Mouse (Mus musculus): ENCODE results near the gene Megf8. TPM values are rescaled to one million over a fixed set of nuclear protein-coding genes. Genes with fewer than 3 reads are reported as not detected.

The Megf8 gene
- total and polyA plus RNA-seq, 2 experiments: 1.5 to 5.1 TPM

DNA sequence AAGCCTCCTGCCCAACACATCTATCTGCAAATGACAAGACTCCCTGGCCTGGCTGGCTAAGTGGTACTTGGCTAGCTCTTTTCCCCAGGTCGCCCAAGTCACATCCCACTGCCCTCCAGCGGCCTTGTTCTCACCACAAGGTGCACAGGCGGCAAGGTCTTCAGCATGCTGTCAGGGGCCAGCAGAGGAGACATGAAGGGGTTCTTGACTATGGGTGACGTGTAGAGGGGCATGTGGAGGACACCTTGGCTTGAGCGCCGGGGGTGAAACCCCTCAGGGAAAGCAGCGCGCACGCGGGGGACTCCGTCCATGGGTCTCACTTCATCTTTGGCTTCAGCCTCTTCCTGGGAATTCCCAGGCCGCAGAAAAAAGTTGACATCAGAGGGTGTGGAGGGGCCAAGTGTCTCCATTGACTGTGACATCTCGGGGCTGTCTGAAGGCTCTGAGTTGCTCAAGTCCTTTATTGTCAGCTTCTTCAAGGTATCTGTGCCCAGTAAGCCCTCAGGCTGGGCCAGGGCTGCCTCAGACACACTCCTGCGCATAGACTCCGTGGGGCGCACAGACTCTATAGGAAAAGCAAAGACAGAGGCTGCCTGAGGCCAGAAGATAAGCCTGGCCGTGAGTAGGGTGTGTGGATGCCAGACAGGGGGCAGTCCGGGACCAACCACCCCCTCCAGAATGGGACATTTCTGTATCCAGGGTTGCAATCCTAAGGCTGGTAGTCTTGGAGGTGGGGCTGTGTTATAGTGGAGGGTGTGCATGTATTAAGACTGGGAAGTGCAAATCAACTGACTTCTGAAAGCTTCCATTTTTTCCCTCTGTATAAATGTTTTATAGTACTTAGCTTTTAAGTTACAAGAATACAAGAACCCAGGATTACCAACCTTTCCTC, 63.7 kb downstream of the Megf8 start:
- Histone ChIP-seq H3K27me3 (ENCODE audit: control insufficient read depth, insufficient read depth, low read length) (no peaks in the 10 kb centered on the region), H3K4me1 (ENCODE audit: control insufficient read depth, insufficient read depth, low read length) (peaks cover 2% of the 10 kb centered on the region; the same call in 1 of the 2 replicates), H3K27ac (replicated peaks; ENCODE audit: insufficient read depth, low read depth, low read length) (no peak overlapping the region), H3K9ac (ENCODE audit: low read depth, low read length) (no peak overlapping the region), H3K79me2 (ENCODE audit: control insufficient read depth, insufficient read depth, low read length) (no peaks in the 10 kb centered on the region), H3K36me3 (ENCODE audit: control insufficient read depth, insufficient read depth, low read length) (peaks cover 16% of the 10 kb centered on the region; the same call in 1 of the 2 replicates), H3K4me3 (ENCODE audit: insufficient read depth, low read depth, low read length) (no peak overlapping the region)
- TF ChIP-seq CTCF (IDR thresholded peaks at IDR 0.05; ENCODE audit: low read depth, low read length) (no peak), POLR2A (IDR thresholded peaks at IDR 0.05; ENCODE audit: extremely low read depth, insufficient read depth, low read length) (no peak)
- DNase-seq (ENCODE audit: extremely low read depth, low read depth, low spot score): no peak
- 85% methylated on average over 18 of the region's 18 CpGs for WGBS

DNA sequence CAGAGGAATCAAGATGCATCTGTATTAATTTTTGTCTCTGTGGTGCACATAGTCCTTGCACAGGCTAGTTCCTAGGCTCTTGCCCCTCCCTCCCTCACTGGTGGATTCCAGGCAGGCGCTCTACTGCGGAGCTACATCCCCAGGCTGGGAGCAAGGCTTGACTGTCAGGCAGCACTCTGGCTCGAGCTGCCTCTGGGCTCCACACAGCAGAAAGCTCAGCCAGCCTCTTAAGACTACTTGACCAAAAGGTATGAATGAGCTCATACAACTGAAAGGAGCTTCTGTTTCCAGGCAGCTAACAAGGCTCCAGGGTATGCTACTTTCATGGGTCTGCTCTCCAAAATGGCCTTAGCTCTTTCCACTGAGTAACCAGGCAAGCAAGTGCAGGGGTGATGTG, 64.3 kb downstream of the Megf8 start:
- no peak overlapping the region for H3K27ac ChIP-seq (replicated peaks; ENCODE audit: insufficient read depth, low read depth, low read length)
- peaks cover 7% of the 10 kb centered on the region; the same call in 1 of the 2 replicates for H3K4me1 ChIP-seq (ENCODE audit: control insufficient read depth, insufficient read depth, low read length)
- 94% methylated on average over 3 of the region's 3 CpGs for WGBS
- no peaks in the 10 kb centered on the region for H3K27me3 ChIP-seq (ENCODE audit: control insufficient read depth, insufficient read depth, low read length)
- no peak overlapping the region for H3K4me3 ChIP-seq (ENCODE audit: insufficient read depth, low read depth, low read length)
- peaks cover 16% of the 10 kb centered on the region; the same call in 1 of the 2 replicates for H3K36me3 ChIP-seq (ENCODE audit: control insufficient read depth, insufficient read depth, low read length)
- DNase-seq (ENCODE audit: extremely low read depth, low read depth, low spot score): no peak
- H3K9ac ChIP-seq (ENCODE audit: low read depth, low read length): no peak overlapping the region
- no peaks in the 10 kb centered on the region for H3K79me2 ChIP-seq (ENCODE audit: control insufficient read depth, insufficient read depth, low read length)
- TF ChIP-seq CTCF (IDR thresholded peaks at IDR 0.05; ENCODE audit: low read depth, low read length) (no peak), POLR2A (IDR thresholded peaks at IDR 0.05; ENCODE audit: extremely low read depth, insufficient read depth, low read length) (no peak)

GRCm38 (mm10) chr7:25382541-25382940, 65.6 kb downstream of the Megf8 start:
- no peak for DNase-seq (ENCODE audit: extremely low read depth, low read depth, low spot score)
- Histone ChIP-seq H3K4me1 (ENCODE audit: control insufficient read depth, insufficient read depth, low read length) (peaks cover 13% of the 10 kb centered on the region; the same call in 1 of the 2 replicates), H3K79me2 (ENCODE audit: control insufficient read depth, insufficient read depth, low read length) (no peaks in the 10 kb centered on the region), H3K27me3 (ENCODE audit: control insufficient read depth, insufficient read depth, low read length) (no peaks in the 10 kb centered on the region), H3K27ac (replicated peaks; ENCODE audit: insufficient read depth, low read depth, low read length) (no peak overlapping the region), H3K9ac (ENCODE audit: low read depth, low read length) (no peak overlapping the region), H3K36me3 (ENCODE audit: control insufficient read depth, insufficient read depth, low read length) (peaks cover 21% of the 10 kb centered on the region), H3K4me3 (ENCODE audit: insufficient read depth, low read depth, low read length) (no peak overlapping the region)
- TF ChIP-seq POLR2A (IDR thresholded peaks at IDR 0.05; ENCODE audit: extremely low read depth, insufficient read depth, low read length) (no peak), CTCF (IDR thresholded peaks at IDR 0.05; ENCODE audit: low read depth, low read length) (no peak)

DNA sequence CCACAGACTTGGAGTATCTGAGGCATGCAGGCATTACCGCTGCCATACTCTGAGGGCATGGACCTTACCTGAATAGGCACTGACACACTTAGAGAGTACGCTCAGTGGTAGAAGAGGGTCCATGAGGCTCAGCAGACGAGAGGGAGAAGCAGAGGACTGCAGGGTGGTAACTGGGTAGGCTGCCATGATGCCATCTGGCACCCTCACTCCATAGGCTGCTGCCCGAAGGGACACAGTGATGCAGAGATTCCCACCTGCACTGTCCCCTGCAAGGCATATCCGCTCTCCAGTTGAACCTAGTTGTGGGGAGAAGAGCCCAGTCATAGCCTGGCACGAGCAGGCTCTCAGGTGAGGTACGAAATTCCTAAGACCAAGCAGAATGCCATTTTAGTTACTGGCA, 66.4 kb downstream of the Megf8 start:
- H3K27me3 ChIP-seq (ENCODE audit: control insufficient read depth, insufficient read depth, low read length): no peaks in the 10 kb centered on the region
- DNase-seq (ENCODE audit: extremely low read depth, low read depth, low spot score): no peak
- no peak for TF ChIP-seq CTCF (IDR thresholded peaks at IDR 0.05; ENCODE audit: low read depth, low read length)
- no peak for TF ChIP-seq POLR2A (IDR thresholded peaks at IDR 0.05; ENCODE audit: extremely low read depth, insufficient read depth, low read length)
- H3K36me3 ChIP-seq (ENCODE audit: control insufficient read depth, insufficient read depth, low read length): peaks cover 26% of the 10 kb centered on the region
- H3K4me1 ChIP-seq (ENCODE audit: control insufficient read depth, insufficient read depth, low read length): peaks cover 13% of the 10 kb centered on the region; the same call in 1 of the 2 replicates
- H3K4me3 ChIP-seq (ENCODE audit: insufficient read depth, low read depth, low read length): no peak overlapping the region
- WGBS: 98% methylated on average over 7 of the region's 7 CpGs
- no peak overlapping the region for H3K27ac ChIP-seq (replicated peaks; ENCODE audit: insufficient read depth, low read depth, low read length)
- no peaks in the 10 kb centered on the region for H3K79me2 ChIP-seq (ENCODE audit: control insufficient read depth, insufficient read depth, low read length)
- H3K9ac ChIP-seq (ENCODE audit: low read depth, low read length): no peak overlapping the region

GRCm38 (mm10) chr7:25383891-25384290, 66.9 kb downstream of the Megf8 start:
- TF ChIP-seq POLR2A (IDR thresholded peaks at IDR 0.05; ENCODE audit: extremely low read depth, insufficient read depth, low read length) (no peak), CTCF (IDR thresholded peaks at IDR 0.05; ENCODE audit: low read depth, low read length) (no peak)
- DNase-seq (ENCODE audit: extremely low read depth, low read depth, low spot score): no peak
- no peaks in the 10 kb centered on the region for H3K79me2 ChIP-seq (ENCODE audit: control insufficient read depth, insufficient read depth, low read length)
- no peak overlapping the region for H3K4me3 ChIP-seq (ENCODE audit: insufficient read depth, low read depth, low read length)
- H3K27ac ChIP-seq (replicated peaks; ENCODE audit: insufficient read depth, low read depth, low read length): no peak overlapping the region
- 93% methylated on average over 4 of the region's 4 CpGs for WGBS
- H3K9ac ChIP-seq (ENCODE audit: low read depth, low read length): no peak overlapping the region
- H3K4me1 ChIP-seq (ENCODE audit: control insufficient read depth, insufficient read depth, low read length): peaks cover 13% of the 10 kb centered on the region; the same call in 1 of the 2 replicates
- peaks cover 26% of the 10 kb centered on the region for H3K36me3 ChIP-seq (ENCODE audit: control insufficient read depth, insufficient read depth, low read length)
- H3K27me3 ChIP-seq (ENCODE audit: control insufficient read depth, insufficient read depth, low read length): no peaks in the 10 kb centered on the region

GRCm38 (mm10) chr7:25384318-25384717, 67.4 kb downstream of the Megf8 start:
- no peak overlapping the region for H3K4me3 ChIP-seq (ENCODE audit: insufficient read depth, low read depth, low read length)
- WGBS: 97% methylated on average over 13 of the region's 13 CpGs
- peaks cover 26% of the 10 kb centered on the region for H3K36me3 ChIP-seq (ENCODE audit: control insufficient read depth, insufficient read depth, low read length)
- DNase-seq (ENCODE audit: extremely low read depth, low read depth, low spot score): no peak
- no peaks in the 10 kb centered on the region for H3K79me2 ChIP-seq (ENCODE audit: control insufficient read depth, insufficient read depth, low read length)
- H3K4me1 ChIP-seq (ENCODE audit: control insufficient read depth, insufficient read depth, low read length): peaks cover 12% of the 10 kb centered on the region; the same call in 1 of the 2 replicates
- H3K9ac ChIP-seq (ENCODE audit: low read depth, low read length): no peak overlapping the region
- H3K27ac ChIP-seq (replicated peaks; ENCODE audit: insufficient read depth, low read depth, low read length): no peak overlapping the region
- H3K27me3 ChIP-seq (ENCODE audit: control insufficient read depth, insufficient read depth, low read length): no peaks in the 10 kb centered on the region
- TF ChIP-seq CTCF (IDR thresholded peaks at IDR 0.05; ENCODE audit: low read depth, low read length) (no peak), POLR2A (IDR thresholded peaks at IDR 0.05; ENCODE audit: extremely low read depth, insufficient read depth, low read length) (no peak)
